Mouse (Mus musculus): ENCODE measurements around the gene Hsf2.

Hsf2 gene

GRCm38 (mm10) chr10:57485908-57486541 lies at the start of gene Hsf2:
Hsf2 (plus strand) TSS chr10:57486385.
- ChIA-PET POLR2A (interaction anchor here (0.7 to 4.9 kb wide), 25 partner anchors 9 to 1109 kb away, joined by 3 to 32 read pairs (median 4); partner anchors contain the start of genes Serinc1 (in 2 of the 4) and Gja1 (in 1 of the 4)), CTCF (interaction anchor here in 2 of 4 experiments (0.6 to 1.2 kb wide), 2 partner anchors 26 to 869 kb away, joined by 3 read pairs; no protein-coding TSS in a partner anchor)

- CTCF ChIA-PET: interaction anchor here in 1 of 4 experiments (0.7 kb wide), 1 partner anchor 11 kb away, joined by 3 read pairs; no protein-coding TSS in a partner anchor
- POLR2A ChIA-PET: interaction anchor here in 1 of 4 experiments (0.6 kb wide), 1 partner anchor 962 kb away, joined by 3 read pairs; no protein-coding TSS in a partner anchor
Measured at GRCm38 (mm10) chr10:57437898-57438297, 48.3 kb upstream of the Hsf2 start.

- POLR2A ChIA-PET: interaction anchor here in 1 of 4 experiments (0.9 to 1.9 kb wide), 2 partner anchors 90 to 776 kb away, joined by 3 to 5 read pairs; no protein-coding TSS in a partner anchor
Measured at GRCm38 (mm10) chr10:57441049-57441448, 45.1 kb upstream of the Hsf2 start.

GRCm38 (mm10) chr10:57444392-57444791 lies 41.8 kb upstream of the Hsf2 start:
- POLR2A ChIA-PET: no interaction called here
- CTCF ChIA-PET: no interaction called here

More at GRCm38 (mm10) chr10:57441049-57441448, 45.1 kb upstream of the Hsf2 start:
- CTCF ChIA-PET: interaction anchor here in 1 of 4 experiments (0.8 kb wide), 1 partner anchor 191 kb away, joined by 5 read pairs; the partner anchor contains the start of gene Pkib

GRCm38 (mm10) chr10:57445655-57446054 lies 40.5 kb upstream of the Hsf2 start:
- POLR2A ChIA-PET: no interaction called here
- CTCF ChIA-PET: no interaction called here

- CTCF ChIA-PET: interaction anchor here (0.6 to 2.5 kb wide), 16 partner anchors 10 to 1078 kb away, joined by 3 to 18 read pairs (median 4); no protein-coding TSS in a partner anchor
Measured at GRCm38 (mm10) chr10:57447657-57448050, 38.5 kb upstream of the Hsf2 start.

GRCm38 (mm10) chr10:57448051-57448716 lies 38.0 kb upstream of the Hsf2 start:
- ChIA-PET POLR2A (no interaction called here), CTCF (interaction anchor here (0.5 to 2.5 kb wide), 22 partner anchors 10 to 1079 kb away, joined by 3 to 18 read pairs (median 3); no protein-coding TSS in a partner anchor)

More at GRCm38 (mm10) chr10:57447657-57448050, 38.5 kb upstream of the Hsf2 start:
- POLR2A ChIA-PET: no interaction called here

- CTCF ChIA-PET: interaction anchor here in 1 of 4 experiments (0.7 kb wide), 1 partner anchor 379 kb away, joined by 5 read pairs; no protein-coding TSS in a partner anchor
- POLR2A ChIA-PET: interaction anchor here in 2 of 4 experiments (0.6 to 1.0 kb wide), 4 partner anchors 42 to 1235 kb away, joined by 3 to 10 read pairs (median 4); partner anchors contain the start of gene Tbc1d32 (in 1 of the 2)
Measured at GRCm38 (mm10) chr10:57463298-57463697, 22.9 kb upstream of the Hsf2 start.

GRCm38 (mm10) chr10:57465768-57466167 lies 20.4 kb upstream of the Hsf2 start:
- ChIA-PET POLR2A (no interaction called here), CTCF (no interaction called here)

GRCm38 (mm10) chr10:57477121-57477843 lies 8.9 kb upstream of the Hsf2 start:
- CTCF ChIA-PET: interaction anchor here in 1 of 4 experiments (1.3 kb wide), 1 partner anchor 94 kb away, joined by 3 read pairs; no protein-coding TSS in a partner anchor

GRCm38 (mm10) chr10:57481717-57482116 lies 4.5 kb upstream of the Hsf2 start:
- ChIA-PET CTCF (no interaction called here), POLR2A (interaction anchor here in 2 of 4 experiments (0.7 to 1.1 kb wide), 2 partner anchors 50 to 915 kb away, joined by 4 to 5 read pairs; partner anchors contain the start of gene Serinc1 (in 1 of the 2))

More at GRCm38 (mm10) chr10:57477121-57477843, 8.9 kb upstream of the Hsf2 start:
- POLR2A ChIA-PET: interaction anchor here in 3 of 4 experiments (0.8 to 4.4 kb wide), 9 partner anchors 9 to 55 kb away, joined by 3 to 32 read pairs (median 4); partner anchors contain the start of genes Hsf2 (in 3 of the 3) and Serinc1 (in 2 of the 3)

- ChIA-PET CTCF (no interaction called here), POLR2A (interaction anchor here in 2 of 4 experiments (1.0 to 3.3 kb wide), 3 partner anchors 11 to 1108 kb away, joined by 3 to 17 read pairs (median 7); partner anchors contain the start of gene Gja1 (in 1 of the 2))
Measured at GRCm38 (mm10) chr10:57484741-57485140, 1.4 kb upstream of the Hsf2 start.

GRCm38 (mm10) chr10:57486542-57487071 lies 422 bp downstream of the Hsf2 start:
- ChIA-PET POLR2A (interaction anchor here (0.6 to 4.9 kb wide), 24 partner anchors 9 to 838 kb away, joined by 3 to 32 read pairs (median 4); partner anchors contain the start of gene Serinc1 (in 2 of the 4)), CTCF (interaction anchor here in 1 of 4 experiments (1.2 kb wide), 1 partner anchor 26 kb away, joined by 3 read pairs; no protein-coding TSS in a partner anchor)

GRCm38 (mm10) chr10:57487201-57487600 lies 1.0 kb downstream of the Hsf2 start:
- ChIA-PET CTCF (interaction anchor here in 1 of 4 experiments (1.2 kb wide), 1 partner anchor 27 kb away, joined by 3 read pairs; no protein-coding TSS in a partner anchor), POLR2A (interaction anchor here in 3 of 4 experiments (0.8 to 4.9 kb wide), 13 partner anchors 9 to 52 kb away, joined by 3 to 32 read pairs (median 9); partner anchors contain the start of gene Serinc1 (in 2 of the 3))

- POLR2A ChIA-PET: interaction anchor here in 3 of 4 experiments (0.6 to 4.9 kb wide), 12 partner anchors 8 to 836 kb away, joined by 3 to 32 read pairs (median 4); partner anchors contain the start of gene Serinc1 (in 1 of the 3)
Measured at GRCm38 (mm10) chr10:57488591-57488990, 2.4 kb downstream of the Hsf2 start.

GRCm38 (mm10) chr10:57492050-57492449 lies 5.9 kb downstream of the Hsf2 start:
- POLR2A ChIA-PET: interaction anchor here in 2 of 4 experiments (0.6 to 2.6 kb wide), 2 partner anchors 31 to 815 kb away, joined by 4 to 7 read pairs; no protein-coding TSS in a partner anchor
- CTCF ChIA-PET: no interaction called here

More at GRCm38 (mm10) chr10:57488591-57488990, 2.4 kb downstream of the Hsf2 start:
- CTCF ChIA-PET: no interaction called here

- ChIA-PET POLR2A (interaction anchor here in 2 of 4 experiments (1.0 to 1.7 kb wide), 3 partner anchors 10 to 22 kb away, joined by 3 to 5 read pairs (median 3); no protein-coding TSS in a partner anchor), CTCF (no interaction called here)
Measured at GRCm38 (mm10) chr10:57499414-57500156, 13.4 kb downstream of the Hsf2 start.

Measured in embryonic stem cell, embryonic (primary cell).